Mouse (Mus musculus): ENCODE results near the gene Macrod1.

- TF ChIP-seq CTCF (IDR thresholded peaks at IDR 0.05; ENCODE audit: extremely low read depth, insufficient read depth, insufficient read length, insufficient replicate concordance), result no peak
- TF ChIP-seq POLR2A (IDR thresholded peaks at IDR 0.05; ENCODE audit: low read depth, low read length), result no peak
Measured at GRCm38 (mm10) chr19:7083035-7083794, 26.6 kb downstream of the Macrod1 start.

All from spleen, adult 2 months (tissue).